Mouse (Mus musculus): ENCODE data around the gene Kiss1r.

The Kiss1r gene

DNA sequence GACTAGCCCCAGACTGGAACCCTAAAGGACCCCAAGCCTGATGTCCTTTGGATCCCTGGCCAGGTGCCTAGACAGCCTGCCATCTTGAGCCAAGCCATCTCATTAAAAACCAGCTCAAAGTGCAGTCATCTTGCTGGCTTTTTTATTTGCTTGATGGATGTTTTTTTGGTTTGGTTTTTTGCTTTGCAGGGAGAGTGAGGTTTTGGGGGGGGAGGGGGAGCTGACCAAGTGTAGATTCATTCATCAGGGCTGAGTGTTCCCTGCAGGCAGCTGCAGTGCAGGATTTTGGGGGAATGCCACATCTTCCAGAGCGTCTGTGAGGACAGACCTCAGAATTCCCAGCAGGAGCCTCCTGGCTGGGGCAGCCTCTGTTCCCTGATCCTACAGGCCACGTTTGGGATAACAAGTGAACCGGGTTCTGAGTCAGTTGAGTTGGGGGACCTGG lies 52.4 kb downstream of the Kiss1r start:
- no peak for DNase-seq (ENCODE audit: low read depth, low spot score)

DNA sequence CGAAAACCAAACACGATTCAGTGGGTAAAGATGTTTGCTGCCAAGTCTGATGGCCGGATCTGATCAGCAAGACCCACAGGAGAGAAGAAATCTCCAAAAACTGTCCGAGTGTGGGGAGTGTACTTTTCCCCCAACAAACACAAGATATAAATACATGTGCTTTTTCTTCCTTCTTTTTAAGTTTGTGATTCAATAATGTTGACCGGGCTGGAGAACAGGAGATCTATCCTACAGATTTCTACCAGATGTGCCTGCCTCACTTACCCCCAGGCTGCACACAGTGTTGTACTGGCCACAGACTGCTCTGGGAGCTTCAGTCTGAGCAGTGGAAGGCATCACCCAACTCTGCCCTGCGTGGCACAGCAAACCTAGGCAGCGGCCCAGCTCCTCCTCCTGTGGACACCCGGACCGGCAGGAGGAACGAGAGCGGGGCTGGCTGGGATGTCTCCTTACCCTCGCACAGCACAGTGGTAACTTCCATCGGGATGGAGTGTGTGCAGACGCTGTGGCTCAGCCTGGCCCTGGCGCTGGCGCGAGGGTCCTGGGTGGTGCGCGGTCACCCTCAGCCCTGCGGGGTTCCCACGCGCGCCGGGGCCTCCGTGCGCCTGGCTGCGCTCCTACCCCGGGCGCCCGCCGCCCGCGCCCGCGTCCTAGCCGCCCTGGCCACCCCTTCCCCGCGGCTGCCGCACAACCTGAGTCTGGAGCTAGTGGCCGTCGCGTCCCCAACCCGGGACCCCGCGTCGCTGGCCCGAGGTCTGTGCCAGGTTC lies 53.8 kb downstream of the Kiss1r start, which contains the start of gene Grin3b:
TSS of gene Grin3b (plus strand) at position 301 of the 768 bp plus-strand sequence.
- DNase-seq (ENCODE audit: low read depth, low spot score): no peak

DNA sequence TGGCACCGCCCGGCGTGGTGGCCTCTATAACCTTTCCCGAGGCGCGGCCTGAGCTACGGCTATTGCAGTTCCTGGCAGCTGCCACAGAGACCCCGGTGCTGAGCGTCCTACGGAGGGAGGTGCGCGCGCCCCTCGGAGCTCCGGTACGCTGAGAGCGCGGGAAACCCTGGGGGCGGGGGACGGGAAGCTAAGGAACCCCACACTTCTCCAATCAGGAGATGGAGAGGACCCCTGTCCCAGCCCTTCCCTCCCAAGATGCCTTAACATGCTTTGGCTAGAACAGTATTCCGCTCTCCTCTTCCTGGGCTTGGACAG lies 54.4 kb downstream of the Kiss1r start:
- DNase-seq (ENCODE audit: low read depth, low spot score): no peak

Data from A20 (cell line).